Mouse (Mus musculus) neutrophil, adult 5-6 weeks (primary cell): ENCODE measurements around the gene 3110040N11Rik. TPM values are rescaled to one million over a fixed set of nuclear protein-coding genes. Genes with fewer than 3 reads are reported as not detected.
A peak's percentile ranks its signal among the peaks of the same experiment; 100 is the strongest.
"Not testable (repeated sequence)": the region's sequence is repeated elsewhere in the genome, so short reads cannot be mapped to it uniquely, and the experiment has no call there.

Source experiments
- ATAC-seq: fragments of 151-379, 151-347 bp; 2 replicates; pipeline ENCODE4 v1.8.0; 2017; ENCODE audit warnings: mild to moderate bottlenecking, moderate TSS enrichment; ENCODE audit not compliant: insufficient number of reproducible peaks, poor library complexity, low FRiP score, severe bottlenecking; ENCODE audit errors: extremely low read depth
- total RNA-seq: library from RNA; stranded (forward); fragments of 200-1000 nt; gene quantifications from 2 replicates; pipeline ENCODE4 v1.2.3, GENCODE M21; 2017

3110040N11Rik gene
- 30.3 and 42.7 TPM in 2 replicates for total RNA-seq

DNA sequence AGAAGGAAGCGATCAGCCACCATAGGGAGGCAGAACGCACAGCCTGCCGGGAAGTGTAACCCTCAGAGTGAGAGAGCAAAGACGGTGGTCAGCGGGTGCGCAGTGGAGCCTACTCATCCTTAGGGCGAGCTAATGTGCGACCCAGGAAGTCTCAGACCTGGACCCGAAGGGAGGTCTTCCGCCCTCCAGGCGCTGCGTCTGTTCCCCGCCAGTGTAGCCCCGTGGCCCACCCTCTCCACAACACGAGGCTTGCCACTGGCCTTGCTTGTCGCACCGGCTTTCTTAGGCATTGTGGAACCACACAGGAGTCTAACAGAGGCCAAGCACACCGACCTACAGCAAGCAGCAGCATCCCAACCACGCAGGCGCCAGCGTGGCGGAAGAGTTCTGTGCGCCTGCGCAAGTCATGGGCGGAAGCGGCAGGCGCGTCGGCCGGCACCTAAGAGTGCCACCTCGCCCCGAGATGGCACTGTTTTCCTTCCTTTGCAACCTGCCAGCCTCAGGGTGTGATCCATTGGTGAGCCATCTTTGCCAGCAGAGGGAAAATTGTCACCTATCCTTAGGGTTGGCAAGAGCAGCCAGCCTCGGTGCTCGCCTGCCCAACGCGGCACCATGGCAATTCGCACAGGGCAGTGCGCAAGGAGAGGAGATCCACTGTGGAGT is at the start of gene 3110040N11Rik:
TSS of gene 3110040N11Rik (minus strand) at position 384 of the 663 bp plus-strand sequence.
- peak; percentile 88 for ATAC-seq

- not testable (repeated sequence) for ATAC-seq
Measured at GRCm38 (mm10) chr7:81837771-81838170, 48.5 kb upstream of the 3110040N11Rik start.

DNA sequence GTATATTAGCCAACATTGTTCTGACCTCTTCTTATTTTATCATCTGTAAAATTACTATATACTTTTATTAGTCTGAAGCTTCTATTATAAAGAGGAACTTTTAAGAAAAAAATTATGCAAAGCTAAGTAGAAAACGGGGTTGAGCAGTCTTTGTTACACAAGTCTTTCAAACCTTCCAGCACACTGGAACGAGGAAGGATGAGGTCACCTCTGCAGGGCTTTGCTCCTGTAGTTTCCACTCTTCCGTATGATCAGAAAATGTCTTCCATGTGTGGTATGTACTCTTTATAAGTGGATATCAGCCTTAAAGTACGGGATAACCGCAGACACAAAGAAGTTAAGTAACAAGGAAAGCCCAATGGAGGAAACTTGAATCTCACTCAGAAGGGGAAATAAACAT is 46.2 kb upstream of the 3110040N11Rik start:
- ATAC-seq = no peak

DNA sequence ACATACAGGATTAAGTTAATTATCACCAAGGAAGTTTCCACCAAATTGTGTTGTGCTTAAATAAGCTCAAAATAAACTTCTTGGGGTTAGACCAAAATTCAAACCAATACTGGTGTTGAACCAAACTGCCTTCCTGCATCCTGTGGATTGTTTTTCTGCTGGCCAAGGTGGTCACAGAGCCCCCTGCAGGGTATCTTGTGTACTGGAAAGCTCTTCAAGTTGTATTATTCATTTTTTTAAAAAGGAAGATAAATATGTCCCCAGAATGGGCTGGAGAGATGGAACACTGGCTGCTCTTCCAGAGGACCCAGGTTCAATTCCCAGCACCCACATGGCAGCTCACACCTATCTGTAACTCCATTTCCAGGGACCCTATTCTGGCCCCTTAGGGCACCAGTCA is 45.6 kb upstream of the 3110040N11Rik start:
- no peak for ATAC-seq

GRCm38 (mm10) chr7:81829379-81829894 is 40.2 kb upstream of the 3110040N11Rik start, which contains the start of gene Btbd1:
TSS of gene Btbd1 (minus strand) at chr7:81829431.
- ATAC-seq = peak; percentile 65

DNA sequence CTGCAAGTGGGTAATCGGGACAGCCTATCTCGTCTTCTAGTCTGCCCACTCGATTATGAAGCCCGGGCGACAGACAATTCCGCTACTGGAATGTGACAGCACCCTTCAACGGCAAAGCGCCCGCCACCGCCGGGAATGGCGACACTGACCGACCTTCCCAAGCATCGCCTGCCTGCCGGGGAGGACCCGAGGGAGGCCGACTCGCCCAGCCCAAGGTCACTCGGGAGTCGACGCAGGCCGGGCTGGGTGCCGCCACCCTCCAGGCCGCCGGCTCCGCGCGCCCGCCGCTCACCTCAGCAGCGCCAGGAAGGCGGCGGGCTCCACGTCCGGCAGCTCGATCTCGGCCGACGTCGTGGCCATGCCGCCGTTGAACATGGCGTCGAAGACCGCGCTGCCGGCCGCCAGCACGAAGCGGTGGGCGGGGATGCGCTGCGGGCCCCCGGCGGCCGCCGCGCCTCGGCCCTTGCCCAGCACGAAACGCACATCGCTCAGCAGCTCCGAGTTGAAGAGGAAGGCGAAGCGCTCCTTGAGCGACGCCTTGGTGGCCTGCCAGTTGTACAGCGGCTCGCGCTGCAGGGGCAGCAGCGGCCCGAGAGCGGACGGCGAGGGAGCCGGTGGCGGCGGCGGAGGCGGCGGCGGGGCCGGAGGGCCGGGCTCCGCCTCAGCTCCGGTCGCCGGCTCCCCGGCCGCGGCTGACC is 39.6 kb upstream of the 3110040N11Rik start:
- ATAC-seq = peak; percentile 40

DNA sequence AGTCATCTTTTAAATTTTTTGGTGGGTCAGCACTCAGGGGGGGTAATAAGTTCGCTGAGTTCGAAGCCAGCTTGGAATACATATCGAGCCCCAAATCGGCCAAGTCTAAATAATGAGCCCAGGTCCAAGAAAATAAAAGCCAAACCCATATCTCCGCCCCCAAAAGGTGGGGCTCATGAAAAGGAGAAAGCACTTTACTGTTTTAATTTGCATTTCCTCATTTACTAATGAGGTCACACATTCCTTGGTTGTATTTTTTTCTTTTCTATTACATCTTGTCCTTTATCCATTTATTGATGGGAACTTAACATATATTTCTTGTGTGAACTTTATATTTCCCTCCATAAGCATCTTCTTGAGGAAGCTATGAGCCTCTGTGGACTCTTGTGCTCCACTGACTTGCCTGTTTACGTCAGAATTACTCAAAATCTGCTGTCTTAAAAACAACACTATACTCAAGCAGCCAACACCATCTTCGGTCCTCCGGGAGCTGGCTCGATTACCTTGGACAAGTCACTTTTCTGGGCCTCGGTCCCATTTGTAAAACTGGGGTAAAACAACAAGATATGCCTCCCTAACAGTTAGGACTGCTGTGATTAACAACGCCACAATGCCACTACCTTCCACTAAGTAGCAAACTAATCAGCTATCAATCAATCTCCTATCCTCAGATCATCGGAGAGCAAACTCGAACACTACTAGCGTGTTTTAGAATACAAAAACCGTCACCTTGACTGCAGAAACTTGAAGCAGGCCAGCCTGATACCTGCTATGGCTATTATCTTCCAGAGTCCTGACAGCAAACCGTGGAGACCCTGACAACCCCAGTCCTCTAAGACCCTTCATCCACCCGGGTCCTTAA is 38.8 kb upstream of the 3110040N11Rik start:
- ATAC-seq = no peak

GRCm38 (mm10) chr7:81825381-81825780 is 36.1 kb upstream of the 3110040N11Rik start:
- ATAC-seq = no peak

GRCm38 (mm10) chr7:81824906-81825305 is 35.6 kb upstream of the 3110040N11Rik start:
- ATAC-seq = no peak

DNA sequence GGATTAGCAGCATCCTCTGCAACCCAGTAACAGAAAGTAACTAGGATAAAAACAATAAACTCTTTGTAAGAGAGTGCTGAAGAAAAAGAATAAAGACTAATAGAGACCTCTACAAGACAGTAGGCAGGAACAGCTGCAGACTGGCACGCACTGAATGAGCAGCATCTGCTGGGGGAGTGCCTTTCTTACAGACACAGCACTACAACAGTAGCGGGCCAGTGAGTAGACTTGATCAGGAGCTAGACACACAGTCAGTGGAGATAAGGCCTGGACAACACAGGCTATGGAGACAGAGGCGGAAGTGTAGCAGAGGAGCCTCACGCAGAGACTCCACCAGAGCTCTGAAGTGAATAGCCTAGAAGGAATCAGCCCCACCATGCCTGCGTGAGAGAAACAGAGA is 16.8 kb upstream of the 3110040N11Rik start:
- no peak for ATAC-seq

DNA sequence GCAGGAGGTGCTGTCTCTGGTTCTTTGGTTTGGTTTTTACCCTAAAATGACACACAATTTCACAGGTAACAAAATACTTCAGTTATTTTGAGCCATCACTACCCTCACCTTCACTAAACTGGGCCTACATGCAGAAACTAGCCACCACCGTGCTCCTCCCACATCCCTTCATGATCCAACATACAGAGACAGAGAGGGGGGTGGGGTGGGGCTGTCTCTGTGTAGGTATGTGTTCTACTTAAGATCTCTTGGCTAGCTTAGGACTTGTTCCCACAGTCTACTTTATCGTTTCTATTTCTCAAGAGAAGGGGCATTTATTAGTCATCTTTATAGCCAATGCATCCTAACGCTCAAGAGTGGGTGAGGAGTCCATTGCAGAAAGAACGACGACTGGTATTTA is 742 bp downstream of the 3110040N11Rik start:
- no peak for ATAC-seq

- ATAC-seq = no peak
Measured at GRCm38 (mm10) chr7:81777667-81778218, 11.5 kb downstream of the 3110040N11Rik start.

DNA sequence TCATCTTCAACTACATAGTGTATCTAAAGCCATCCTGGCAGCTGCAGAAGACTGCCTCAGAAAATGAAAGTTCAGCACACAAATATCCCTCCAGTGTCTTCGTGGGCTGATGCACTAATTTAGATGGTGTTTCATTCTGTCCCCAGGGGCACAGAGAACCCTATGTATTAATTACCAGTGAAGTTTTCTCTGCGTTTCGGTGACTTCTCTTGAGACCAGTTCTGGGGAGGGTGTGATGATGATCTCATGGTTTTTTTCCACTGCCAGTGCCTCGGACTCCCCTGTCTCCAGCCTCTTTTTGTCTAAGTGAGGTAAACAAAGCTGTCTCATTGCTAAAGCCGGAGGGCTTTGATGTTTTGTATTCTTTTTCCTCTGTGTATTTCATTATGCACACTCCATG is 14.0 kb downstream of the 3110040N11Rik start:
- no peak for ATAC-seq

- ATAC-seq = no peak
Measured at GRCm38 (mm10) chr7:81772786-81773539, 16.3 kb downstream of the 3110040N11Rik start.

- peak; percentile 48; the same call in 1 of the 2 replicates for ATAC-seq
Measured at GRCm38 (mm10) chr7:81763110-81763845, 26.0 kb downstream of the 3110040N11Rik start.

DNA sequence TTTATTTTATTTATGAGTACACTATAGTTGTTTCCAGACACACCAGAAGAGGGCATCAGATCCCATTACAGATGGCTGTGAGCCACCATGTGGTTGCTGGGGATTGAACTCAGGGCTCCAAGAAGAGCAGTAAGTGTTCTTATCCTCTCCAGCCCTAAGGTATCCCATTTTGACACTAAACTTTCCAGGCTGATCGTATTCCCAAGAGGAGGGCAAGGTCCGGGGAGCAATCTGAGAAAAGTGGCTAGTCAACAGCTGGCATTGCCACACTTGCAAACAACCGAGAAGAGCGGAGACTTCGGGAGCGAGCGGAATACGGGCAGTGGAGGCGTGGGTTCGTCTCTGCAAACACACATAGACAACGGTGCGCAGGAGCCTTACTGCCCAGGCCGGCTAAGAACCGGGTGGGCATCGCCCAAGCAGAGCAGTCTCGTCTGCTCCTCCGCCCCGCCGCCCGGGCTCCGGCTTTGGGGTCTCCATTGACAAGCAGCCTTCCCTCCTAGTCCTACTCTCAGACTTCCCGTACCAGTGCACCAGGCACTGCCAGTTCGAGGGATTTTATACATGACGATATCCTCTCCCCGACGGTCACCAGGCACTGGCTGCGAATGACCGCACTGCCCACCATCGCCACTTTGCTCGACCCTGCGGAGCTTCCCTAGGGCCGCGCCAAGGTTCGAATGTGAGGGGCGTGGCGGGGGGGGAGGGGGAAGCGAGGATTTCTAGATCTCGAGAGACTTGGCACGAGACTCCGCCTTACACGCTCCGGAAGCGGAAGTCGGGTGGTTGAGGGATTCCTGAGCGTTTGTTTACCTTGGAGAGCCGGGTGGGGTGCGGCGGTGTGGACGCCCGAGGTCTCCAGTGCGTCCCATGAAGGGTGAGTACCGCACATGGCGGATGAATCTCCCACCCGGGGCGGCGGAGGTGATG is 26.8 kb downstream of the 3110040N11Rik start, which contains the start of gene Ramac:
TSS of gene Ramac (plus strand) at position 746 of the 930 bp plus-strand sequence.
- ATAC-seq = peak; percentile 95

- no peak for ATAC-seq
Measured at GRCm38 (mm10) chr7:81747956-81748355, 41.3 kb downstream of the 3110040N11Rik start.
